Mouse (Mus musculus): Measurements from ENCODE around the gene Gtdc1. TPM values are rescaled to one million over a fixed set of nuclear protein-coding genes. Genes with fewer than 3 reads are reported as not detected.

Gene Gtdc1
- total RNA-seq, 1 experiment from 2014 or later, result 29.1 TPM

DNA sequence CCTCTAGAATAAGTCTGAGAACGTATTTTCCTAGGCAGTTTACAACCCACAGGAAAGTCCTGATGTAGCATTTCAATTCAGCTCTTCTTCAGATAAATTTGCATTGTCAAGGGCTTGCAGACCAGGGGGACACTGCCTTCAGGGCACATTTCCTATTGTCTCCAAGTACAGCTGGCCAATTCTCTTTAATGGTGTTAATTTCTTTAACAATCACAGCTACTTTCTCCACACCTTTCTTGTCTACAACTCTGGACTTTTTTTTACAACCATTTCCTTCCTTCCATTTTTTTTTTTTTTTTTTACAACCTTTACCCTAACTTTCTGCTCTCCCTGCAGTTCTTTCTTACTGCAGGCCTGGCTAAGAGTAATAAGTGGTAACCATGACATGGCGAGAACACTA lies 97.7 kb downstream of the Gtdc1 start:
- no peak for ATAC-seq (replicated peaks in 1 of 2; ENCODE audit: insufficient read depth in 1 of 2, low FRiP score in 2 of 2, low TSS enrichment in 1 of 2, low read depth in 1 of 2, poor library complexity in 2 of 2, severe bottlenecking in 2 of 2)

DNA sequence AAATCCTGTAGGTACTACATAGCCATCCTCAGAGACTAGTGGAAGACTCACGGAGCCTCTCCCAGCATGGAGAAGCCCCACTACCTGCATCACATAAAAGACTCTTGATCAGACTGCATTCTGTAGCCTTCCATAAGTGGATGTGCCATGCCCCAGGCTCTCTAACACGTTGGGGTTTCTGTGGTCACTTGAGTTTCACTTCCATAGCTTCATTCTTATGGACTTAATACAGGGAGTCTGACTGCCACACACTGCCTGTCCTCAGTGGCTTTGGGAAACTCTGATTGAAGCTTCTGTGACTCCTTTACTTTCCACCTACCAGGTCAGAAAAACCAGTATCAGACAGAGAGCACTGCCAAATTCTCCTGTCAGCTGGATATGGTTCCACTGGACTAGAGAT lies 98.1 kb downstream of the Gtdc1 start:
- ATAC-seq (replicated peaks in 1 of 2; ENCODE audit: insufficient read depth in 1 of 2, low FRiP score in 2 of 2, low TSS enrichment in 1 of 2, low read depth in 1 of 2, poor library complexity in 2 of 2, severe bottlenecking in 2 of 2), result no peak

DNA sequence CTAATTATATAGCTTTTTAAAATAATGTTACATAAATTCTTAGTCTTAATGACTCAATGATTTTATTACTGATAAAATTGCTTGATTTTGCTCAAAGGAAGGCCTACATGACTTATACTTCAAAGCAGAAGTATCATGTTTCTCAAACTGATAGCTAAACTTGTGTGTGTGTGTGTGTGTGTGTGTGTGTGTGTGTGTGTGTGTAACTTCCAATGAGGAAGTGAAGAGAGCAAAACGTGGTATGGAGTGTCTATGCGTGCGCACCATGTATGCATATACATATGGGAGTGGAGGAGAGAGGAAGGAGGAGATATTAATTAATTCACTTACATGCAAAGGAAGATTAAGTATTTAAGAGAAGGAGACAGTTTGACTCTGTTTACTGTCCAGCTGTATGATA lies 100.8 kb downstream of the Gtdc1 start:
- ATAC-seq (replicated peaks in 1 of 2; ENCODE audit: insufficient read depth in 1 of 2, low FRiP score in 2 of 2, low TSS enrichment in 1 of 2, low read depth in 1 of 2, poor library complexity in 2 of 2, severe bottlenecking in 2 of 2), result no peak

DNA sequence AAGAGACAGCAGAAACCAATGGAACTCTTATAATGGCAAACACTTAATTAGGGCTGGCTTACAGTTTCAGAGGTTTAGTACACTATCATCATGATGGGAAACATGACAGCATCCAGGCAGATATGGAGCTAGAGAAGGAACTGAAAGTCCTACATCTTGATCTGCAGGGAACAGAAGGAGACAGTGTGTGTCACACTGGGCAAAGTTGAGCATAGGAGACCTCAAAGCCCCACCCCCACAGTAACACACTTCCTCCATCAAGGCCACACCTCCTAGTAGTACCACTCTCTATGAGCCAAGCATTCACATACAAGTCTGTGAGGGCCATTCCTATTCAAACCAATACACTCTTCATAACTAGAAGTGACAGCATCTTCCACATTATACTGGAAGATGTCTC lies 109.7 kb downstream of the Gtdc1 start:
- no peak for ATAC-seq (replicated peaks in 1 of 2; ENCODE audit: insufficient read depth in 1 of 2, low FRiP score in 2 of 2, low TSS enrichment in 1 of 2, low read depth in 1 of 2, poor library complexity in 2 of 2, severe bottlenecking in 2 of 2)

DNA sequence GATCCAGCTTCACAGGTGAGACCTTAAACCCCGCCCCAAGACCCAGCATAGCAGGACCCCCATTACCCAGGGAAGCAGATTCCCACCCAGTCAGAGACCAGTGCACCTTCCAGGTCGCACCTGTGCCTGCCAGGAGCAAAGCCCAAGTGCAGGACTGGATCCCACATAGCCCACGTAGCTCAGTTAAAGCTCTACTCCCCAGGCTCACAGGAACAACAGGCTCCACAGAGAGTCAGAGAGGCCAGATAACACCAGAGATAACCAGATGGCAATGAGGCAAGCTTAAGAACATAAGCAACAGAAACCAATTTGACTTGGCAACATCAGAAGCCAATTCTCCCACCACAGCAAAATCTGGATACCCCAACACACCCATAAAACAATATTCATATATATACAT lies 113.7 kb downstream of the Gtdc1 start:
- no peak for ATAC-seq (replicated peaks in 1 of 2; ENCODE audit: insufficient read depth in 1 of 2, low FRiP score in 2 of 2, low TSS enrichment in 1 of 2, low read depth in 1 of 2, poor library complexity in 2 of 2, severe bottlenecking in 2 of 2)

DNA sequence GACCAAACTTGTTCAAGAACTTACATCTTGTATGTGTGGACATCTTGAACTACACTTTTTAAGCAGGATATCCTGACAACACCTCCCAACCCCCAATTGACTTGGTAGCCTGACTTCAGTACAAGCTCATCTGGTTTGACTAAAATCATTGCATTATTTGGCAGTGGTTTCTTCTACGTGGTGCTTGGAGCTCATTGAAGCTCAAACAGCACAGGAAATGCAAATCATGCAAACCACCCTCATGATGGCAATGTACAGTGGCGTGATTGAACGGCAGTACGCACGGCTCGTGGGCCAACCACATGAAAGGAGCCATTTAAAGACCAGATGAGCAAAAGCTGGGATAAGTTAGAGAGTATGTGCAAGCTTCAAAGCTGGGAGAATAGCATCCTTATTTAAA lies 123.0 kb downstream of the Gtdc1 start:
- ATAC-seq (replicated peaks in 1 of 2; ENCODE audit: insufficient read depth in 1 of 2, low FRiP score in 2 of 2, low TSS enrichment in 1 of 2, low read depth in 1 of 2, poor library complexity in 2 of 2, severe bottlenecking in 2 of 2), result no peak

DNA sequence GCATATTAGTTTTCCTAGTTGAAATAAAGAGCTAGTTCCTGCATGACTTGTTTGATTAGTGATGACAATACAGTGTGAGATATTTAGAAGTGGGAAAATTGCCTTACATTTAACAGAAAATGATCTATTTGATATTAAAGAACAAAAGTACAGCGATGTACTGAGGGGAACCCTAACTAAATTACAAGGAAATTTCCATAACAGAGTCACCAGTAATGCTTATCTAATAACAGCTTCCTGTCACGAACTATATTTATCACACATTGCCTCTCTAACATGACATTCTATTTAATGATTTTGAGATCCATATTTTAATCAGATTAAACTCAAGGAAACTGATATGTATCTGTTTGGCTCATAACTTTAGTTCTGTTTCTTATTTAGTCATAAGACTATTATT lies 126.1 kb downstream of the Gtdc1 start:
- no peak for ATAC-seq (replicated peaks in 1 of 2; ENCODE audit: insufficient read depth in 1 of 2, low FRiP score in 2 of 2, low TSS enrichment in 1 of 2, low read depth in 1 of 2, poor library complexity in 2 of 2, severe bottlenecking in 2 of 2)

DNA sequence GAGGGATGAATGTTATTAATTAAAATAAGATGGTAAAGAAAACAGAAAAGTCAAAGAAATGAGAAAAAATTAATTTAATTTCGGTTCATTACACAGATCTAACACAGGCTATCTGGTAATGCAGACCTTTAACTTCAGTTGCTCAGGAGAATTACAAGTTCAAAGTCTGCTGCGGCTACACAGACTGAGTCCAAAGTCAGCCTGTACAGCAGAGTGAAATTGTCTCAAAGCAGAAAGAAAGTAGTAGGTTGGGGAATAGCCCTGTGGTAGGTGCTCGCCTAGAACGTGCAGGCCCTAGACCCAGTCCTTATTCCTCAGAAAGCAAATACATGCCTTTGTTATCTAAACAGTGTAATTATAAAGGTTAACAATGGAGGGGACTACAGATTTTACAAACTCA lies 135.6 kb downstream of the Gtdc1 start:
- ATAC-seq (replicated peaks in 1 of 2; ENCODE audit: insufficient read depth in 1 of 2, low FRiP score in 2 of 2, low TSS enrichment in 1 of 2, low read depth in 1 of 2, poor library complexity in 2 of 2, severe bottlenecking in 2 of 2), result no peak

DNA sequence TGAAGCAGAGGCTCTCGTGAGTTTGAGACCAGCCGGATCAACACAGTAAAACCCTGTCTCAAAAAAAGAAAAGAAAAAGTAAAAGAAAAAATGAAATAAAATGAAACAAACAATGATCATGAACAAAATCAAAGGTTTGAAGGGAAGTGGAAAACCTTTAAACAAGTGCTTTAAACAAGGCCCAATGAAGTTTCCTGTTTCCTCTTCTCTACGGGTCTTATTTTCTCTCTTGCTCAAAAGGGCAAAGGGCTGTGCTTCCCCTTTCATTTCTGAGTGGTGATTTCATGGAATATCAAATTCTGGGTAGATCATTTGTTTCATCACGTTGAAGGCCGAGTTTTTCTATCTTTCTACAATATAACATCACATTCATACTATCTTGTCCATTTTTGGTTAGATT lies 136.3 kb downstream of the Gtdc1 start:
- ATAC-seq (replicated peaks in 1 of 2; ENCODE audit: insufficient read depth in 1 of 2, low FRiP score in 2 of 2, low TSS enrichment in 1 of 2, low read depth in 1 of 2, poor library complexity in 2 of 2, severe bottlenecking in 2 of 2), result no peak

DNA sequence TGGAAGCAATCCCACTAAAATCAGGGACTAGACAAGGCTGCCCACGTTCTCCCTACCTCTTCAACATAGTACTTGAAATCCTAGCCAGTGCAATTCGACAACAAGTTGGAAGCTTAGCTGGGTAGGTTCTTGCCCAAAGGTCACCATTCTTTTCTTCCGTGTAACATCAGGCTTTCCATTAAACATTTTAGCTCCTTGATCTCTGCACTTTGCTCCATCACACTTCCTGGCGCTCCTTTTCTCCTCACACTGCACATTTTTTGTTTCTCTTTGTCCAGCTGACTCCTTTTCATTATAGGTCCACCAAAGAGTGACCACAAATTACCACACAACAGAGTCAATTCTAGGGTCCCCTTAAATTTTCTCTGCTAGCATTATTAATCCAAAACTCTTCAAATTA lies 144.7 kb downstream of the Gtdc1 start:
- no peak for ATAC-seq (replicated peaks in 1 of 2; ENCODE audit: insufficient read depth in 1 of 2, low FRiP score in 2 of 2, low TSS enrichment in 1 of 2, low read depth in 1 of 2, poor library complexity in 2 of 2, severe bottlenecking in 2 of 2)

DNA sequence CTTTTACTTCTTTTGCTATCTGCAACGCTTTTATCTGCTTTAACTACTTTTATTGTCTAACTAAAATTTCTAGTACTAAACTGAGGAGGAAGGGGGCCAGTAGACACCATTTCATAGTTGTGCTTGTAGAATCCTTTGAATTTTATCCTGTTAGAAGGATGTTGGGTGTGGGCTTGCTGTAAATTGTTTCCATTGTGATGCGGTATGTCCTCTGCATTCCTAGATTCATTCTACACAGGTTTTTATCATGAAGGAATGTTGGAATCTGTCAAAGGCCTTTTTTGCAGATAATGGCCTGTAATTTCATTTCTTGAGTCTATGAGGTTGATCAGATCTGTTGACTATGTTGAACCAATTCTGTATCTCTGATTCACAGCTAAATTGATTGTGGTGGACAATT lies 146.5 kb downstream of the Gtdc1 start:
- no peak for ATAC-seq (replicated peaks in 1 of 2; ENCODE audit: insufficient read depth in 1 of 2, low FRiP score in 2 of 2, low TSS enrichment in 1 of 2, low read depth in 1 of 2, poor library complexity in 2 of 2, severe bottlenecking in 2 of 2)

DNA sequence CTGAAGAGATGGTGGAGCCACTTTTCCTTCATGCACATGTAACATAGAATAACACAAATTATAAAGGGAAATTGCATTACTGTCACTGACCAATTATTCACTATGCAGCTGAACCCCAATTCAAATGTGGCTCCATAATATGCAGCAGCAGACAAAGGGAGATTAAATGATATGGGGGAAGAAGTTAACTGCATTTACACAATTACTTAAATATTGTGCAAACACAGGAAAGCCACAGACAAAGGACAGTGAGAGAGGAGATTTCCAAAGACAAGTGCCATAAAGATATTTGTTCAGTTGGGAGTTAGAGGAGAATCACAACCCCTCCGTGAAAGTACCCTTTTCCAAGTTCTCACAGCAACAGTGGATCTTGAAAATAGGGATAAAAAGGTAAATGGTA lies 163.6 kb downstream of the Gtdc1 start:
- no peak for ATAC-seq (replicated peaks in 1 of 2; ENCODE audit: insufficient read depth in 1 of 2, low FRiP score in 2 of 2, low TSS enrichment in 1 of 2, low read depth in 1 of 2, poor library complexity in 2 of 2, severe bottlenecking in 2 of 2)

DNA sequence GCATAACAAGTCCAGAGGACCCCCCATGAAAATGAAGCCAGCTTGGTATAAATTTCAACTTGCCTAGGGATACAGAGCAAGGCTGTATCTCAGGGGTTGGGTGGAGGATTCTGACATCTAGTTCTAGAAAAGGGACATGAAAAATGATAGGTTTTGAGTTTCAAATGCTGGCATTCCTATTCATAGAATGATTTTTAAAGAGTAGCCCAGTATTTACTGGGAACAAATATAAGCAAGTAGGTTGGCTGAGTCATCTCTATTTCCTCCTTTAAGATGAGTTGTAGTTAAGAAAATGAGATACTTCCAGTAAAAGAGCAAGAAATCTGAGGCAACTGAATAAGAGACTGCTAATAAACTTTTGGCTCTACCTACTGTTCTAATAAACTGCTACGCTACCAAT lies 190.8 kb downstream of the Gtdc1 start:
- no peak for ATAC-seq (replicated peaks in 1 of 2; ENCODE audit: insufficient read depth in 1 of 2, low FRiP score in 2 of 2, low TSS enrichment in 1 of 2, low read depth in 1 of 2, poor library complexity in 2 of 2, severe bottlenecking in 2 of 2)

DNA sequence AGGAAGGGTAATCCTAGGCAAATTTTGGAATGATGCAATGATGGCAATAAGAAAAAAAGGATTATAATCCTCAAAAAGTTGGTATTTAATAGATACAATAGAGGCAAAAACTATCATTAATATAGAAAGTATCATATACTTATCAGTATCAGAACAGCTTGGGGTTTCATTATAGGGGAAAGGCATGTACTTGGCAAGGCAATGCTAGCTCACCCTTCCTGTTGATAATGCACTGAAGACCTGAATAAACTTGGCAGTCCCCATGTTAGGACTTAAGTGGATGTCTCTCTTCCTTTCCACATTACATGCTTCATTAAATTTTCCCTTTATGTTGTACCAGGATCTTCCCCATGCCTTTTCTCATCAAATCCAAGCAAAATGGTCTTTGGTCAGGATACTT lies 206.0 kb downstream of the Gtdc1 start:
- no peak for ATAC-seq (replicated peaks in 1 of 2; ENCODE audit: insufficient read depth in 1 of 2, low FRiP score in 2 of 2, low TSS enrichment in 1 of 2, low read depth in 1 of 2, poor library complexity in 2 of 2, severe bottlenecking in 2 of 2)

DNA sequence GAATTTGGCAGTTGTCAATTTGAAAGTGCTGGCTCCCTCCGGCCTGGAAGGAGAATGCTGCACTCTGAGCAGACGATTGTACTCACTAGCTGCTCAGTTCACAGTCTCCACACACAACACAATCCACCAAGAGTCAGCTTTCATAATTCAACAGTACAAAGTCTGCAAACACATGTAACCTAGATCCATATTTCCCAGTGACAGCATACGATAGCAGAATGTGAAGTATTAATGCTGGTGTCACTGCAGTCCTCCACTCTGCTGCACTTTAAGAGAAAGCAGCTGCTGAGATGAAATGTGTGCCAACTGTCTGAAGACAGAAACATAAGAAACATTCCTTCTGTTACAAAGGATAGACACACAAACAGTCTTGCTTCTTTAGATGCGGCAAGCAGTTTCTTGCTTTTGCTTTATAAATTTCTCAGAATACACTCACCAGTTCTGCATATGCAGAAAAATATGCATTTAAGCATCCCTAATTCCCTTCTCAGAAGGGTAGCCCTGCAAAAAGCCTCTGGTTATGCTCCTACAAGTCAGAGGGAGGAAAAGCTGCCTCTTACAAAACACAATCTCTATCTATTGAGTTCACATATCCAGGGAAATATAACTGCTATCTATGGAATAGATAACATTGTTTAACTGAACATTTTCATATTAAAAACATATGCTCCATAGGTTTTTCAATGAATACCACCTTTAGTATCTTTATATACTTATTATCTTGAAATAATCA lies 221.4 kb downstream of the Gtdc1 start:
- no peak for ATAC-seq (replicated peaks in 1 of 2; ENCODE audit: insufficient read depth in 1 of 2, low FRiP score in 2 of 2, low TSS enrichment in 1 of 2, low read depth in 1 of 2, poor library complexity in 2 of 2, severe bottlenecking in 2 of 2)

DNA sequence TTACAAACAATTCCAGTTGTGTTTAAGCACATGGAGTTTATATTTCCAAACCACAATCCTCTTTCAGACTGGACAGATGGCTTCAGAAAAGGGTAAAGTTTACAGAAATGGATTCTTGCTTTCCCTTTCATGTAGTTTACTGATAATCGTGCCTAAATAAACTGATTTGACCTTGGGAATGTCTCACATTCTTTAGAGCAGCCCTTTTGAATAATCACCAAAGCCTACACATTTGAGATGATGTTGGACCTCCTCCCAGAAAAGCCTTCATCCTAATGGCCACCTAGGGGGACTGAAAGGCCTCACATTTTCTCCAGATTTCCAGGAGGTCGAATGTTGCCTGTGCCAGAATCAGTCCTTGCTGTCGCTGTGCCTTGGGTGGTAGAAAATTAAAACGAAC lies 227.2 kb downstream of the Gtdc1 start:
- ATAC-seq (replicated peaks in 1 of 2; ENCODE audit: insufficient read depth in 1 of 2, low FRiP score in 2 of 2, low TSS enrichment in 1 of 2, low read depth in 1 of 2, poor library complexity in 2 of 2, severe bottlenecking in 2 of 2), result no peak

DNA sequence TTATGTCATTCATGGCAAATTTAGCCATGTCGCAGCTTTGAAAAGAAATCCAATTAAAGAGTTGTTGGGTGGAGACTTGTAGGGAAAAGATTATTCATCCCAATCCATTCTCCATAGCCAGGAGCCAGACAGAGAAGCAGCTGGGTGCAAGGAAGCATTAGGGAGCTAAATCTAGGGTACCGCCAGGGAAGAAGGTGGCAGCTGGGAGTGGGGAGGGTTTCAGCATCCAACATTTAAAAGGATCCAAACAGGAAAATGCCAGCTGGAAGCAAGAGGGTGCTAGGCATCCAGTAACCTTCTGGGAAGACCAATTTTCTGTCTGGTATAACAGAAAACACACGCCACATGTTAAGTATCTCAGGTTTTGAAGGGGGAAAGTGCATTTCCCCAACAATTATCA lies 231.0 kb downstream of the Gtdc1 start:
- ATAC-seq (replicated peaks in 1 of 2; ENCODE audit: insufficient read depth in 1 of 2, low FRiP score in 2 of 2, low TSS enrichment in 1 of 2, low read depth in 1 of 2, poor library complexity in 2 of 2, severe bottlenecking in 2 of 2), result no peak

DNA sequence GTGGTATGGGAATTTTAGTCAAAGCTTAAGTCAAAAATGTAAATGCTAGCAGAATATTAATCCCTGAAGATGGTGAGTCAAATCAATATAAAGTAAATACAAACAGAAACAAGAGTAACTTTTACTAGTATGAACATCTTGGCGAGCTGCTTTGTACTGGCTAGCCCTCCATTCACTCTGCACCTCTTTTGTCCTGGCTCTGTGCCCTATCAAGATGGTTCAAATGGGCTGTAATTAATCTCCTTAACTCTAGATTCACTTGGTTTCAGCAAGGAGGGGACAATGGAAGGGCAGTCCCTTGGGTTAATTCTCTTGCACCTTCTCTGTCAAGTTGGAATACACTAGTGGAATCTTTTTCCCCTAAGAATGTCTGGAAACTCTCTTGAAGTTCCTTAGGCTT lies 233.6 kb downstream of the Gtdc1 start:
- ATAC-seq (replicated peaks in 1 of 2; ENCODE audit: insufficient read depth in 1 of 2, low FRiP score in 2 of 2, low TSS enrichment in 1 of 2, low read depth in 1 of 2, poor library complexity in 2 of 2, severe bottlenecking in 2 of 2), result no peak

DNA sequence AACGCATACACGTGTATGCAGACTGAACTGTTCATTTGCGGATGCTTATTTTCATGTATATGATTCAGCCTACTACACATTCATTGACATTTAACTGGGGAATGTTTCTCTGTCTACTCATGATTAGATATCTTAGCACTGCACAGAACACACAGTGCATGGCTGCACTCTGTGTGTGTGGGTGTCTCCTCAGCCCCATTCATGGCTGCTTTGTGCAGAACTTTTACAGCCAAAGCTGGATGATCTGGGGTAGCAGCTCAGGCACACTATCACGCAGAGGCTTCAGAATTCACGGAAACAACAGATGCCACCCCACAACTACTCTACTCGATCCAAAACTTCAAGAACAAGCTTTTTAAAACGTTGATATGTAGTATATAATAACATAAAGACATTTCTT lies 263.4 kb downstream of the Gtdc1 start:
- no peak for ATAC-seq (replicated peaks in 1 of 2; ENCODE audit: insufficient read depth in 1 of 2, low FRiP score in 2 of 2, low TSS enrichment in 1 of 2, low read depth in 1 of 2, poor library complexity in 2 of 2, severe bottlenecking in 2 of 2)

DNA sequence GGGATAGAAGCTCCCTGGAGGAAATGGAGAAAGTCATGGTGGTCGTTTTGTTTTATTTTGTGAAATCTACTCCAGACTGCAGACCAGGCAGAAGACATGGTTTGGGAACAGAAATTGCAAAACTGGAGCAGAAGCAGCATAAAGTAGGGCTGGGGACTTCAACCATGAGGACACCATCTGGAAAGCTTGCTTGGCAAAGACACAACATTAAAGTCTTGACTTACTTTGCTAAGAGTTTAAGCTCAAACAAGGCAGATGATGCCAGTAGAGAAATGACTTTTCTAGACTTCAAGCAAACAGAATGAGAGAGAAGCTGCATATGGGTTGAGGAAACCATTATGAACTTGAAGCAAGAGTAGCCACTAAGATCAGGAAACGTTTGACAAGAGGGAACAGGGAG lies 267.6 kb downstream of the Gtdc1 start:
- no peak for ATAC-seq (replicated peaks in 1 of 2; ENCODE audit: insufficient read depth in 1 of 2, low FRiP score in 2 of 2, low TSS enrichment in 1 of 2, low read depth in 1 of 2, poor library complexity in 2 of 2, severe bottlenecking in 2 of 2)
